Mouse (Mus musculus) forebrain, embryonic 14.5 days (tissue): Measurements from ENCODE around the gene Nes. TPM values are rescaled to one million over a fixed set of nuclear protein-coding genes. Genes with fewer than 3 reads are reported as not detected.

ENCODE experiments used
- ATAC-seq: fragments of 200-750 bp; cut with Nextera tagmentation; 2 replicates; pipeline ENCODE4 v1.8.0; 2017; ENCODE audit warnings: mild to moderate bottlenecking, moderate library complexity
- DNase-seq: peaks from one replicate; pipeline ENCODE4 v3.0.0-alpha.2; 2015; ENCODE audit warnings: low spot score
- H3K27ac ChIP-seq: fragments of 300-500 bp; sonication (generic); 2 replicates; pipeline ENCODE4 v1.5.1; 2014; ENCODE audit warnings: low read depth, mild to moderate bottlenecking, control low read depth, low read length, moderate library complexity
- H3K27me3 ChIP-seq: fragments of 300-500 bp; sonication (generic); replicated peaks from 2 replicates; pipeline ENCODE4 v1.6.1; 2014; ENCODE audit warnings: low read length, control low read depth, mixed read lengths; ENCODE audit not compliant: control insufficient read depth, insufficient read depth
- H3K36me3 ChIP-seq: fragments of 300-500 bp; sonication (generic); 2 replicates; pipeline ENCODE4 v1.6.1; 2014; ENCODE audit warnings: low read length, control low read depth; ENCODE audit not compliant: control insufficient read depth, insufficient read depth
- H3K4me1 ChIP-seq: fragments of 300-500 bp; sonication (generic); 2 replicates; pipeline ENCODE4 v1.6.1; 2014; ENCODE audit warnings: antibody characterized with exemption, low read length, control low read depth; ENCODE audit not compliant: control insufficient read depth, insufficient read depth
- H3K4me2 ChIP-seq: fragments of 300-500 bp; sonication (generic); 2 replicates; pipeline ENCODE4 v1.6.1; 2014; ENCODE audit warnings: mild to moderate bottlenecking, control low read depth, low read length
- H3K4me3 ChIP-seq: fragments of 300-500 bp; sonication (generic); 2 replicates; pipeline ENCODE4 v1.5.1; 2014; ENCODE audit warnings: low read depth, low read length, control low read depth
- H3K9ac ChIP-seq: fragments of 300-500 bp; sonication (generic); 2 replicates; pipeline ENCODE4 v1.6.1; 2014; ENCODE audit warnings: mild to moderate bottlenecking, low read length, control low read depth, moderate library complexity
- H3K9me3 ChIP-seq: fragments of 300-500 bp; sonication (generic); replicated peaks from 2 replicates; pipeline ENCODE4 v1.6.1; 2016; ENCODE audit warnings: low read length, control low read depth, mixed read lengths; ENCODE audit not compliant: control insufficient read depth
- WGBS: fragments of 180-500 bp; shearing (Covaris S2); extraction: QIAGEN DNeasy Blood & Tissue Kit; methylation state at CpG from one replicate; pipeline ENCODE4 v1.1.7; 2014; 5-methylcytosine and 5-hydroxymethylcytosine counted together
- polyA plus RNA-seq: library from polyadenylated mRNA; unstranded; fragments of >200 nt; fragmentation: Nextera tagmentation; extraction: Ambion mirVana; gene quantifications from 2 replicates; pipeline ENCODE4 v1.2.1, GENCODE M21; 2014

The Nes gene
- polyA plus RNA-seq, 1 experiment from 2014 or later: 23.1 TPM

DNA sequence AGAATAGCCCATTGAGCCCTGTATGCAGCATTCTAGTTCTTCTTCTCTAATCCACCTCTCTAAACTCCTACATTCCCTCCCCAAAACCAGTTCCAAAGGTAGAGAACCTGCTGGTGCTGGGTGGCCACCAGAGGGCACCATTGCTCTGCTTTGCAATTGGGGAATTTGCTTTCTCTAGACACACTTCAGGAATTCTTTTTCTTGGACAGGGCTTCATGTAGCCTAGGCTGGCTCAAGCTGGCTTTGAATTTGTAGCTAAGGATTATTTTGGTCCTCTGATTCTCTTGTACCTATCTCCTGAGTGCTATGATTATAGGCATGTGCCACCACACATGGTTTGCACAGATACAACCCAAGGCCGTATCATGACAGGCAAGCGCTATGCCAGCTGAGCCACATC is 35.1 kb upstream of the Nes start:
- H3K4me1 ChIP-seq: peaks cover 5% of the 10 kb centered on the region; the same call in 1 of the 2 replicates
- DNase-seq: peak; percentile 90
- ATAC-seq: peak; percentile 48
- no peaks in the 10 kb centered on the region for H3K27me3 ChIP-seq
- no peak overlapping the region for H3K27ac ChIP-seq
- H3K4me3 ChIP-seq: no peak overlapping the region
- no peak overlapping the region for H3K9ac ChIP-seq
- no peaks in the 10 kb centered on the region for H3K9me3 ChIP-seq
- 99% methylated on average over 2 of the region's 2 CpGs for WGBS
- no peak overlapping the region for H3K4me2 ChIP-seq
- peaks cover 79% of the 10 kb centered on the region for H3K36me3 ChIP-seq

DNA sequence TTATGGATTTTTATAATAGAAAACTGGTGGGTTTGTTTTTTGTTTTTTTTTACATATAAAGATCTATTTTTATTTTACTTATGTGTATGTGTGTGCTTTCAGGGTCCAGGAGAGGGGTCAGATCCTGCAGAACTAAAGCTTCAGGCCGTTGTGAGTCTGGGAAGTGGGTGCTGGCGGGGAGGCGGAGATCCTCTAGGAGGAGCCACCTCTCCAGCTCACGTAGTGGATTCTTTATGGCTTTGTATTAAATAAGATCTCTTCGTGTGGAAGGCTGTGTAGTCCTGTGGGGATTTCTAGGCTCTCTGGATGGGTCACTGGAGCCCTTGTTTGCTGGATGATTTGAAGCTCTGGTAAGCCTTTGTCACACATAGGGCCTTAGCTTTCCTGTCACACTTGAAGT is 30.3 kb upstream of the Nes start:
- Histone ChIP-seq H3K9me3 (no peaks in the 10 kb centered on the region), H3K4me1 (0 out of 2 replicates have a peak, but pooled peaks cover 4% of the 10 kb centered on the region), H3K27me3 (no peaks in the 10 kb centered on the region), H3K9ac (no peak overlapping the region), H3K4me2 (no peak overlapping the region), H3K36me3 (peaks cover 75% of the 10 kb centered on the region), H3K27ac (no peak overlapping the region), H3K4me3 (no peak overlapping the region)
- ATAC-seq (no peak), DNase-seq (no peak)
- WGBS: 58% methylated on average over 5 of the region's 5 CpGs

DNA sequence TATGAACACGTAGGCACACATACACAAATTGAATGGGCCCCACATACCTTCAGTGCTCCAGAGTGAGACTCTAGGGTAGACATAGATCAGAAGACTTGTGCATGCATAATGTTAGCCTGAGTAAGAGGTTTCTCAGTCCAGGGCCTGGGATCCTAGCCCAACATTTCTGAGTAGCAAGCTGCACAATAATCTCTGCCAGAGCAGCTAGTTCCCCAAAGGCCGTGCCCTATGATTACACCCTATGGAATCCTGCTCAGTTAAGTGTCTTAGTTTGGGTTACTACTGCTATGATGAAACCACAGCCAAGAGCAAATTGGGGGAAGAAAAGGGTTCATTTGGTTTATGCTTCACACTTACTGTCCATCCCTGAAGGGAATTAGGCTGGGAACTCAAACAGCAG is 28.4 kb upstream of the Nes start:
- H3K9me3 ChIP-seq: no peaks in the 10 kb centered on the region
- no peak overlapping the region for H3K4me3 ChIP-seq
- H3K27ac ChIP-seq: no peak overlapping the region
- 0 out of 2 replicates have a peak, but pooled peaks cover 3% of the 10 kb centered on the region for H3K27me3 ChIP-seq
- ATAC-seq (no peak), DNase-seq (no peak)
- 92% methylated on average over 2 of the region's 2 CpGs for WGBS
- H3K4me2 ChIP-seq: no peak overlapping the region
- H3K4me1 ChIP-seq: peaks cover 18% of the 10 kb centered on the region
- peaks cover 66% of the 10 kb centered on the region for H3K36me3 ChIP-seq
- H3K9ac ChIP-seq: no peak overlapping the region

DNA sequence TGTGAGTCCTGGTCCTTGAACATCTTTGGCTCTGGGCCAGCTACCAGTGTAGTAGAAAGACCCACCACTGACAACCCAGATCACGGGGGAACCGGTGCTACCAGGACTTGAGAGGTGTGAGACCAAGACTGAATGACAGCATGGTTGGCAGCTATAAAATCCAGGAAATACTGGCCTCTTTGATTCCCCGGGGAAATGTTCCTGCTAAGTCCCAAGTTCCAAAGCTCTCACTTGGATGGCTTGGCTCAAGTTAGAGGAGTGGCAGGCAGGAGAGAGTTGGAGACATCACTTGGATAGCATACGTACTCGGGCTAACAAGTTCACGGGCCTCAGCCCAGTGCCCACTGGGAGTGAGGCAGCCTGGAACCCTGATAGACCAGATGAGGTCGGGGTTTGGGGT is 27.3 kb upstream of the Nes start:
- DNase-seq (no peak), ATAC-seq (no peak)
- Histone ChIP-seq H3K4me2 (no peak overlapping the region), H3K9me3 (no peaks in the 10 kb centered on the region), H3K36me3 (peaks cover 55% of the 10 kb centered on the region), H3K9ac (no peak overlapping the region), H3K4me3 (no peak overlapping the region), H3K27ac (no peak overlapping the region), H3K4me1 (peaks cover 29% of the 10 kb centered on the region), H3K27me3 (0 out of 2 replicates have a peak, but pooled peaks cover 3% of the 10 kb centered on the region)
- WGBS: 81% methylated on average over 7 of the region's 7 CpGs

DNA sequence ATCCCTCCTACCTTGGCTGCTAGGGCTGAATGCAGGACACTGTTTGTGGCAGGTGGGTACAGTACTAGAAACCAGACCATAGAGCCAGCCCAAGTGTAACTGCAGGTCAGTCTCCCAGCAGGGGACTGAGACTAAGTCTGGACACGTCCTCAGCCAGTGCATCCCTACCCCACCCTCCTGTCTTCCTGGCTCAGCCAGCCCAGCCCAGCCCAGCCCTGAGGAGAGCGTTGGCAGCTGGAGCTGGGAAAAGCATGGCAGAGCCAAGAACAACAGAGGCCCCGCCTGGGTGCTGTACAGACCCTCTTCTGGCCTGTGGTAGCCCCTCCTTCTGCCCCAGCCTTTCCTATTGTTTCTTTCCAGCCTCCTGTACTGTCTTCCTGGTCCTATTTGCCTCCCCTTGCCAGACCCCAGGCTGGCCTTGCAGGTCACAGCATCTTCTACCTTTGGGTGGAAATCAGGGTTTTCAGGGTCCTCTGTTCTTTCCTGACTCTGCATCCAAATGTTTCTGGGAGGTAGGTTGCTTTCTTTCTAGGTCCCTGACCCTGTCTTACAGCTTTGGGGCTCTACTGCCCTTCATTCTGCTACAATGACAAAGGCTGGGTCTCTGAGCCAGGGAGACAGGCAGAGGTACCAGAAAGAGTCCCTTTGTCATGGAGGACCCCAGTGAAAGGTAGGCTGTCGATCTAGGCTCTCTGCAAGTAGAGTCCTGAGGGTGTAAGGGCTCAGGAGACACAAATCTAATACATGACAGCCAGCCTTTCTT is 25.9 kb upstream of the Nes start:
- Histone ChIP-seq H3K9me3 (no peaks in the 10 kb centered on the region), H3K36me3 (peaks cover 40% of the 10 kb centered on the region), H3K27me3 (0 out of 2 replicates have a peak, but pooled peaks cover 3% of the 10 kb centered on the region), H3K4me2 (no peak overlapping the region), H3K9ac (peak overlapping the region; percentile 37; the same call in 1 of the 2 replicates), H3K4me1 (peaks cover 39% of the 10 kb centered on the region), H3K4me3 (no peak overlapping the region), H3K27ac (no peak overlapping the region)
- DNase-seq (peak; percentile 44), ATAC-seq (peak; percentile 59; the same call in 1 of the 2 replicates)
- 11% methylated on average over 4 of the region's 4 CpGs for WGBS

DNA sequence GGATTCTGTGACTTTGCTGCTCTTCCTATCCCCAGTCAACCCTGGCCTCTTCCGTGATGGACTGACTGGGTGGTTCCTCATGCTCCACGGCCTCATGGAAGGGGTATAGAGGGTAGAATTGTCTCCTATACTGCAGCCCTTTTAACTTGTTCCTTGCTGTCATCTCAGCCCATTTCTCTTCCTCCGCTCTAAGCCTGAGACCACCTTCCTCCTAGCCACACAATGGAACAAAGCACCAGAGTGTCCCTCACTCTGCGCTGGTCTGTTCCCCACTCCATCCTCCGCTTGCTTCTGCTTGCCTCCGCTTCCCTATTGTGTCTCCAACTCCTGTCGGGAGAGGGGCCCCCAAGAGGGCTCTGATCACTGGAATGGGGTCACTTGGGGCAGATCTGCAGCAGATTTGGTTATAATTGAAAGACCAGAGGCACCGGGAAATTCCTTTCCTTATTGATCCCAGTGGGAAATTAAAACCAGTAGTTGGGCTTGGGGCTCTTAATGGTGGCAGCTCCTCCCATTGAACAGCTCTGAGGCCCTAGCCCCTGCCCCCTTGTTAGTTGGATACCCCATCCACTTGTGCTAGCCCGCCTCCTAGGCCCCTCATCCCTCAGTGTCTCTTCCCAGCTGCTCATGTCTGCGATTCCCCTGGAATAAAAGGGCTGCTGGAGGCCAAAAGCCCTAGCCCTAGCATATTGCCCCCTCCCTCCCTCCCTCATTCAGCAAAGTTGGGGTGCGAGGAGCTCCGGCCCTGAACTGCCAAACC is 24.9 kb upstream of the Nes start:
- DNase-seq: peak; percentile 20
- no peak overlapping the region for H3K4me2 ChIP-seq
- no peaks in the 10 kb centered on the region for H3K9me3 ChIP-seq
- no peak overlapping the region for H3K9ac ChIP-seq
- H3K4me1 ChIP-seq: peaks cover 41% of the 10 kb centered on the region
- ATAC-seq: no peak
- 17% methylated on average over 12 of the region's 12 CpGs for WGBS
- no peak overlapping the region for H3K27ac ChIP-seq
- no peak overlapping the region for H3K4me3 ChIP-seq
- H3K36me3 ChIP-seq: peaks cover 31% of the 10 kb centered on the region
- 0 out of 2 replicates have a peak, but pooled peaks cover 3% of the 10 kb centered on the region for H3K27me3 ChIP-seq

DNA sequence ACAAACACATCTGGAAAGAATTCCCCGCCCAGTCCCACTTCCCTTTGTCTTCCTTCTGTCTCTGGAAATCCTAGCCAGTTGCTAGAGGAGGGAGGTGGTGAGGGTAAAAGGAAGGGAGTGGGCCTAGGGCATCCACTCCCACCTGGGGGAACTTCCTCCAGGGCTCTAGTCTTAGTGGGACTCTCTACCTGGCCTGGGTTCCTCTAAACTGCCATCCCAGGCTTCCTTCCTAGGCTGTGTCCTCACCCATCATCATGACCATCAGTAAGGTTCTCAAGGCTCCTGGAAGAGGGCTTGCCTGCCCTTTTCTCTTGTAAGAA is 24.4 kb upstream of the Nes start:
- no peak overlapping the region for H3K9ac ChIP-seq
- 0 out of 2 replicates have a peak overlapping the region, but pooled peaks have one; percentile 70 for H3K4me2 ChIP-seq

DNA sequence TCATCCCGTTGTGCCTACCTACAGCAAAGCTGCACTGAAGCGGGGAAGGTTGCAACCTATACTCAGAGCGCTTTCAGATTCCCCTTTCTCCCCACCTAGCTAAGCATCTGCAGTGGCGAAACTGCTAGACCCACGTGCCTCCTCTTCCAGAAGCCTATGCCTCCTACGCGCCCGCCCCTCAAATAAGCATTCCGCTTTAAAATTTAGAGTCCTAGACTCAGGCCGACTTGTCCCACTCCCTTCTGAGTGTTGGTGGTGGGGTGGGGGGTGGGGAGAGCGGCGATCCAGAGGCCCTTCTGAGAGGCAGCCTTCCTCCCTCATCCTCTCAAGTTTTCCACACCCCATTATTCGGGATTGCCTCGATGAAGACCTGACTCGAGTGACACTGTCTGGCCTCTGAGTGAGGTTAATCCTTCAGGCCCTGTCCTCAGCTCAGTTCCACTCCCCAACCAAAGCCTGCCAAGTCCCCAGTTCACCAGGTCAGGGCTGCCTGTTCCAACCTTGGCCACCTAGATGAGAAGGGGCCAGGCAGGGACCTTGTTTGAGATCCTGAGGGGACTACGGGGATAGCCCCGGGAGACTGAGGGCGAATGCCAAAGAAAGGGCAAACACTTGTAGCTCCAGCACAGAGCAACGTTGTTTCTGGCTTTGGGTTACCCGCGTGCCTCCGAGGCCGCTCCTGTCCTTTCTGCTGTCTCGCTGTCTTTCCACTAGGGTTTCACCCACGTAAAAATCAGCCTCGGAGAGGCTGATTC is 23.6 kb upstream of the Nes start:
- no peaks in the 10 kb centered on the region for H3K9me3 ChIP-seq
- H3K27ac ChIP-seq: no peak overlapping the region
- H3K4me1 ChIP-seq: peaks cover 41% of the 10 kb centered on the region

More for the DNA sequence above, 24.4 kb upstream of the Nes start:
- H3K27me3 ChIP-seq: 0 out of 2 replicates have a peak, but pooled peaks cover 3% of the 10 kb centered on the region
- no peak overlapping the region for H3K4me3 ChIP-seq
- 21% methylated on average over 1 of the region's 1 CpGs for WGBS
- peaks cover 25% of the 10 kb centered on the region for H3K36me3 ChIP-seq
- peaks cover 41% of the 10 kb centered on the region for H3K4me1 ChIP-seq
- no peak for ATAC-seq
- DNase-seq: no peak
- H3K27ac ChIP-seq: no peak overlapping the region
- no peaks in the 10 kb centered on the region for H3K9me3 ChIP-seq

More for the DNA sequence above, 23.6 kb upstream of the Nes start:
- peak overlapping the region; percentile 70 for H3K4me2 ChIP-seq
- H3K9ac ChIP-seq: peak overlapping the region; percentile 56
- H3K36me3 ChIP-seq: peaks cover 18% of the 10 kb centered on the region
- DNase-seq (peak; percentile 41), ATAC-seq (0 out of 2 replicates have a peak, but pooled peaks have one; percentile 6)
- 6% methylated on average over 26 of the region's 26 CpGs for WGBS
- H3K27me3 ChIP-seq: 0 out of 2 replicates have a peak, but pooled peaks cover 3% of the 10 kb centered on the region
- peak overlapping the region; percentile 27 for H3K4me3 ChIP-seq
